Mouse (Mus musculus) liver, embryonic 14.5 days (tissue): ENCODE measurements at regions not wholly inside any gene's neighbourhood (a gene's known extent, or its start where the extent isn't known, plus 50 kb on each side); places are given as distances from the start of the nearest gene placed in this dataset.

ENCODE experiments used
- CTCF ChIP-seq: IDR thresholded peaks from 2 replicates; pipeline ENCODE4 v1.5.1; 2016; ENCODE audit warnings: antibody characterized with exemption, low read depth, control low read depth
- EP300 ChIP-seq: IDR thresholded peaks from 2 replicates; pipeline ENCODE4 v1.6.1; 2016; ENCODE audit warnings: antibody characterized with exemption, low read depth

GRCm38 (mm10) chr1:137034586-137034985 is 74.3 kb upstream of the Nr5a2 start:
- TF ChIP-seq CTCF (no peak), EP300 (no peak)
